Mouse (Mus musculus) heart, embryonic 13.5 days (tissue): ENCODE data around the gene Card11. TPM values are rescaled to one million over a fixed set of nuclear protein-coding genes. Genes with fewer than 3 reads are reported as not detected.

Experiments used
- ATAC-seq: fragments of 200-750 bp; cut with Nextera tagmentation; 2 replicates; pipeline ENCODE4 v1.8.0; 2017; ENCODE audit warnings: moderate TSS enrichment; ENCODE audit not compliant: insufficient number of reproducible peaks, low FRiP score, low TSS enrichment; ENCODE audit errors: extremely low read depth
- H3K27ac ChIP-seq: fragments of 300-500 bp; sonication (generic); replicated peaks from 2 replicates; pipeline ENCODE4 v1.5.1; 2015; ENCODE audit warnings: moderate library complexity, mild to moderate bottlenecking, inconsistent platforms
- H3K27me3 ChIP-seq: fragments of 300-500 bp; sonication (generic); replicated peaks from 2 replicates; pipeline ENCODE4 v1.6.1; 2015; ENCODE audit warnings: mild to moderate bottlenecking, inconsistent platforms
- H3K36me3 ChIP-seq: fragments of 300-500 bp; sonication (generic); 2 replicates; pipeline ENCODE4 v1.6.1; 2015; ENCODE audit warnings: mild to moderate bottlenecking, inconsistent platforms
- H3K4me1 ChIP-seq: fragments of 300-500 bp; sonication (generic); 2 replicates; pipeline ENCODE4 v1.6.1; 2015; ENCODE audit warnings: inconsistent platforms
- H3K4me2 ChIP-seq: fragments of 300-500 bp; sonication (generic); 2 replicates; pipeline ENCODE4 v1.6.1; 2015; ENCODE audit warnings: inconsistent platforms, mild to moderate bottlenecking, moderate library complexity
- H3K4me3 ChIP-seq: fragments of 300-500 bp; sonication (generic); 2 replicates; pipeline ENCODE4 v1.5.1; 2015; ENCODE audit warnings: moderate library complexity, mild to moderate bottlenecking, inconsistent platforms
- H3K9ac ChIP-seq: fragments of 300-500 bp; sonication (generic); 2 replicates; pipeline ENCODE4 v1.6.1; 2015; ENCODE audit warnings: inconsistent platforms, mild to moderate bottlenecking, moderate library complexity
- H3K9me3 ChIP-seq: fragments of 300-500 bp; sonication (generic); 2 replicates; pipeline ENCODE4 v1.6.1; 2016; ENCODE audit warnings: inconsistent platforms
- WGBS: fragments of 180-500 bp; shearing (Covaris S2); methylation state at CpG from one replicate; pipeline ENCODE4 v1.1.7; 2015; ENCODE audit warnings: mixed read lengths; 5-methylcytosine and 5-hydroxymethylcytosine counted together
- microRNA-seq: library from miRNA; unstranded; fragments of <30 nt; microRNA quantifications from one replicate; pipeline ENCODE4, GENCODE M21; 2016
- polyA plus RNA-seq: library from polyadenylated mRNA; unstranded; fragments of >200 nt; fragmentation: Nextera tagmentation; extraction: Ambion mirVana; gene quantifications from 2 replicates; pipeline ENCODE4 v1.2.1, GENCODE M21; 2015

The Card11 gene
- polyA plus RNA-seq, 1 experiment from 2014 or later = 0.27 TPM

DNA sequence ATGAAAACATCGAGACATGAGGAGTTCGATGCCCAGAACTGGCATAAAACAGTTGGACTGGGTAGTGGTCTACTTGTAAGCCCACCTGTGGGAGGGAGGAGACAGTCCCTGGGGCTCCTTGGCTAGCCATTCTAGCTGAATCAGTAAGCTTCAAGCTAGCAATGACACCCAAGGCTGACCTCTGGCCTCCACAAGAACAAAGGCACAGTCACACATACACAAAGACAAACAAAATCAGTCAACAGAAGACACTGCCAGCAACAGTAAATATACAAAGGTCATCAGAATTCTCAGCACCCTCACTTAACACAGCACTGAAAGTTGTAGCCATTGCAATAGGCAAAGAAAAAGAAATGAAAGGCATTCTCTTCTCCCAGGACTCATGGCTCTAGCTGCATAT, 177.0 kb downstream of the Card11 start:
- WGBS = 97% methylated on average over 2 of the region's 2 CpGs
- Histone ChIP-seq H3K27me3 (no peaks in the 10 kb centered on the region), H3K4me1 (peaks cover 89% of the 10 kb centered on the region), H3K4me2 (no peak overlapping the region), H3K4me3 (no peak overlapping the region), H3K9ac (no peak overlapping the region), H3K36me3 (peaks cover 8% of the 10 kb centered on the region), H3K9me3 (no peaks in the 10 kb centered on the region), H3K27ac (no peak overlapping the region)
- ATAC-seq = no peak

Small RNA genes within 50 kb of the gene (microRNA-seq; reads per million reads assigned to microRNA genes)
- gene Gm44385 = not detected

Other genes with a start within 250 kb of the Card11 start
- gene Gna12, start 170.2 kb downstream of the Card11 start, polyA plus RNA-seq = 9.4 and 10.9 TPM in 2 replicates
- 1.6 TPM in 2 replicates for gene Sdk1, start 240.9 kb upstream of the Card11 start, polyA plus RNA-seq